Mouse (Mus musculus) thymus, adult 2 months (tissue): ENCODE data around the gene Mtg2.

Experiments used
- CTCF ChIP-seq: fragments of 200-500 bp; IDR thresholded peaks from 2 replicates; pipeline ENCODE4 v1.5.1; 2012; ENCODE audit warnings: mild to moderate bottlenecking, control low read depth, low read length, moderate library complexity, borderline replicate concordance; ENCODE audit not compliant: control insufficient read depth, poor library complexity, insufficient read depth; ENCODE audit errors: extremely low read depth
- POLR2A ChIP-seq: fragments of 200-500 bp; IDR thresholded peaks from 2 replicates; pipeline ENCODE4 v1.6.1; 2012; ENCODE audit warnings: mild to moderate bottlenecking, low read length, control low read depth, moderate library complexity; ENCODE audit not compliant: control insufficient read depth, poor library complexity, insufficient read depth; ENCODE audit errors: extremely low read depth

DNA sequence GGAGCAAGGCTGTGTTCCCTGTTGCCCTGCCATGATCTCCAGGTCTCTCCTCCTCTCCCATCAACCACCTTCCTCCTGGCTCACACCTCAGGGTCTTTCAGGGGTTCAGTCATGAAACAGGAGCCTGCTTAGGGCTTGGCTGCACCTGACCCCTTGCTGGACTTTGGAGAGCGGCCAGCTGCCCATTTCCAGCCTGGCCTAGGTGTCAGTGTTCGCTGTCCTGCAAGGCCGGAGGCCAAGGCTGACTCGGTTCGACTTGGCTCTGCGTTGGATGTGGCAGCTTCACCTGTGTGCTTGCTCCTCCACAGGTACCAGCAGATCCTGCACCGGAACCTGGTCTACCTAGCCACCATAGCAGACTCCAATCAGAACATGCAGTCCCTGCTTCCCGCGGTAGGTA, 17.4 kb upstream of the Mtg2 start:
- TF ChIP-seq CTCF (no peak), POLR2A (no peak)
